Mouse (Mus musculus): ENCODE results near the gene Mcidas.
A peak's percentile ranks its signal among the peaks of the same experiment; 100 is the strongest.

Mcidas gene

GRCm38 (mm10) chr13:112993531-112994152 is at the start of gene Mcidas:
TSS of gene Mcidas (plus strand) at chr13:112993845.
- DNase-seq (ENCODE audit: low read depth) = no peak

GRCm38 (mm10) chr13:112945312-112945711 is 48.3 kb upstream of the Mcidas start:
- no peak for DNase-seq (ENCODE audit: low read depth)

GRCm38 (mm10) chr13:112945900-112946299 is 47.7 kb upstream of the Mcidas start:
- DNase-seq (ENCODE audit: low read depth) = no peak

GRCm38 (mm10) chr13:112954067-112954466 is 39.6 kb upstream of the Mcidas start:
- no peak for DNase-seq (ENCODE audit: low read depth)

GRCm38 (mm10) chr13:112963081-112963480 is 30.6 kb upstream of the Mcidas start:
- no peak for DNase-seq (ENCODE audit: low read depth)

GRCm38 (mm10) chr13:112964421-112964820 is 29.2 kb upstream of the Mcidas start:
- DNase-seq (ENCODE audit: low read depth) = no peak

GRCm38 (mm10) chr13:112967267-112967666 is 26.4 kb upstream of the Mcidas start:
- DNase-seq (ENCODE audit: low read depth) = no peak

GRCm38 (mm10) chr13:112976720-112977119 is 16.9 kb upstream of the Mcidas start:
- no peak for DNase-seq (ENCODE audit: low read depth)

GRCm38 (mm10) chr13:112985605-112986450 is 7.8 kb upstream of the Mcidas start:
- no peak for DNase-seq (ENCODE audit: low read depth)

GRCm38 (mm10) chr13:112986451-112986950 is 7.1 kb upstream of the Mcidas start:
- no peak for DNase-seq (ENCODE audit: low read depth)

- peak; percentile 56 for DNase-seq (ENCODE audit: low read depth)
Measured at GRCm38 (mm10) chr13:112987532-112987943, 6.1 kb upstream of the Mcidas start, which contains the start of gene Ccno. TSS of gene Ccno (plus strand) at chr13:112987802.

- DNase-seq (ENCODE audit: low read depth) = no peak
Measured at GRCm38 (mm10) chr13:112987991-112988390, 5.7 kb upstream of the Mcidas start.

GRCm38 (mm10) chr13:112988866-112989265 is 4.8 kb upstream of the Mcidas start:
- no peak for DNase-seq (ENCODE audit: low read depth)

- no peak for DNase-seq (ENCODE audit: low read depth)
Measured at GRCm38 (mm10) chr13:112989541-112989940, 4.1 kb upstream of the Mcidas start.

GRCm38 (mm10) chr13:112990346-112990745 is 3.3 kb upstream of the Mcidas start:
- DNase-seq (ENCODE audit: low read depth) = no peak

GRCm38 (mm10) chr13:112994191-112994590 is 546 bp downstream of the Mcidas start:
- DNase-seq (ENCODE audit: low read depth) = peak; percentile 19

- DNase-seq (ENCODE audit: low read depth) = no peak
Measured at GRCm38 (mm10) chr13:112996407-112996806, 2.8 kb downstream of the Mcidas start.

GRCm38 (mm10) chr13:112997369-112997768 is 3.7 kb downstream of the Mcidas start:
- DNase-seq (ENCODE audit: low read depth) = no peak

- no peak for DNase-seq (ENCODE audit: low read depth)
Measured at GRCm38 (mm10) chr13:112998427-112999201, 5.0 kb downstream of the Mcidas start.

- no peak for DNase-seq (ENCODE audit: low read depth)
Measured at GRCm38 (mm10) chr13:113000090-113000489, 6.4 kb downstream of the Mcidas start.

- no peak for DNase-seq (ENCODE audit: low read depth)
Measured at GRCm38 (mm10) chr13:113000576-113001318, 7.1 kb downstream of the Mcidas start.

- no peak for DNase-seq (ENCODE audit: low read depth)
Measured at GRCm38 (mm10) chr13:113012683-113013082, 19.0 kb downstream of the Mcidas start.

Data from c-Kit-positive CD71-positive TER-119-negative erythroid progenitor cells, embryonic 14.5 days (primary cell).